Mouse (Mus musculus) forebrain, embryonic 15.5 days (tissue): ENCODE measurements around the gene Dnhd1. TPM values are rescaled to one million over a fixed set of nuclear protein-coding genes. Genes with fewer than 3 reads are reported as not detected.
"Not testable (repeated sequence)": the region's sequence is repeated elsewhere in the genome, so short reads cannot be mapped to it uniquely, and the experiment has no call there.

ENCODE experiments used
- ATAC-seq: fragments of 200-750 bp; cut with Nextera tagmentation; replicated peaks from 2 replicates; pipeline ENCODE4 v1.8.0; 2017; ENCODE audit warnings: mild to moderate bottlenecking, moderate TSS enrichment, moderate library complexity
- H3K27ac ChIP-seq: fragments of 300-500 bp; sonication (generic); replicated peaks from 2 replicates; pipeline ENCODE4 v1.5.1; 2015; ENCODE audit warnings: mild to moderate bottlenecking, inconsistent platforms
- H3K27me3 ChIP-seq: fragments of 300-500 bp; sonication (generic); 2 replicates; pipeline ENCODE4 v1.6.1; 2015; ENCODE audit warnings: inconsistent platforms
- H3K36me3 ChIP-seq: fragments of 300-500 bp; sonication (generic); 2 replicates; pipeline ENCODE4 v1.6.1; 2015; ENCODE audit warnings: mild to moderate bottlenecking, inconsistent platforms
- H3K4me1 ChIP-seq: fragments of 300-500 bp; sonication (generic); 2 replicates; pipeline ENCODE4 v1.6.1; 2015; ENCODE audit warnings: inconsistent platforms
- H3K4me2 ChIP-seq: fragments of 300-500 bp; sonication (generic); replicated peaks from 2 replicates; pipeline ENCODE4 v1.6.1; 2015; ENCODE audit warnings: mild to moderate bottlenecking, inconsistent platforms
- H3K4me3 ChIP-seq: fragments of 300-500 bp; sonication (generic); 2 replicates; pipeline ENCODE4 v1.5.1; 2015; ENCODE audit warnings: mild to moderate bottlenecking, inconsistent platforms
- H3K9ac ChIP-seq: fragments of 300-500 bp; sonication (generic); replicated peaks from 2 replicates; pipeline ENCODE4 v1.6.1; 2015; ENCODE audit warnings: mild to moderate bottlenecking, inconsistent platforms
- H3K9me3 ChIP-seq: fragments of 300-500 bp; sonication (generic); 2 replicates; pipeline ENCODE4 v1.6.1; 2016; ENCODE audit warnings: inconsistent platforms
- WGBS: fragments of 180-500 bp; shearing (Covaris S2); methylation state at CpG from one replicate; pipeline ENCODE4 v1.1.7; 2015; ENCODE audit warnings: mixed read lengths; 5-methylcytosine and 5-hydroxymethylcytosine counted together
- polyA plus RNA-seq: library from polyadenylated mRNA; unstranded; fragments of >200 nt; fragmentation: Nextera tagmentation; extraction: Ambion mirVana; gene quantifications from 2 replicates; pipeline ENCODE4 v1.2.1, GENCODE M21; 2015

The Dnhd1 gene
- polyA plus RNA-seq, 1 experiment from 2014 or later: 0.42 TPM

DNA sequence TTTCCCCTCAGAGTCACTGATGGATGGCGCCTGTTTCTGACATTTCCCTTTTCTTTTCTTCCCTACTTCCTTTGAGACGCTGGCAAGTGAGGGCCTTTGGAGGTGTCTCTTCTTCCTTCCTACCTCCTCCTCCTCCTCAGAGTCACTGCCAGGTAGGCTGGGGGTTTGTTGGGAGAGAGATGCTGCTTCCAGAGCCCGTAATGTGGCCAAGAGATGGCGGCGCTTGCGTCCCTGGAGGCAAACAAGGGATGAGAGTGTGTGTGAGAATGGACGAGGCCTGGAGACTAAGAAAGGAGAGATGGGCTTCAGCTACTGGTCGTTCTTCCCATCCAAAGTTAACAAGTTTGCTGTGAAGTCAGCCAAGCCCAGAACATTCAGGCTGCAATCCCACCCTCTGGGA lies 84.2 kb downstream of the Dnhd1 start:
- Histone ChIP-seq H3K4me3 (no peak overlapping the region), H3K9me3 (no peaks in the 10 kb centered on the region), H3K36me3 (peaks cover 33% of the 10 kb centered on the region), H3K9ac (no peak overlapping the region), H3K4me2 (no peak overlapping the region), H3K27me3 (no peaks in the 10 kb centered on the region), H3K27ac (no peak overlapping the region), H3K4me1 (peaks cover 35% of the 10 kb centered on the region)
- WGBS: 88% methylated on average over 8 of the region's 8 CpGs
- ATAC-seq: no peak

- Histone ChIP-seq H3K36me3 (peaks cover 37% of the 10 kb centered on the region), H3K4me3 (peak overlapping the region; percentile 89), H3K9ac (peak overlapping the region; percentile 88), H3K4me2 (peak overlapping the region; percentile 95), H3K4me1 (peaks cover 35% of the 10 kb centered on the region)
- 45% methylated on average over 4 of the region's 4 CpGs for WGBS
- not testable (repeated sequence) for H3K27me3 ChIP-seq, H3K27ac ChIP-seq, H3K9me3 ChIP-seq, ATAC-seq
Observed at GRCm38 (mm10) chr7:105735464-105735863, 84.8 kb downstream of the Dnhd1 start.

DNA sequence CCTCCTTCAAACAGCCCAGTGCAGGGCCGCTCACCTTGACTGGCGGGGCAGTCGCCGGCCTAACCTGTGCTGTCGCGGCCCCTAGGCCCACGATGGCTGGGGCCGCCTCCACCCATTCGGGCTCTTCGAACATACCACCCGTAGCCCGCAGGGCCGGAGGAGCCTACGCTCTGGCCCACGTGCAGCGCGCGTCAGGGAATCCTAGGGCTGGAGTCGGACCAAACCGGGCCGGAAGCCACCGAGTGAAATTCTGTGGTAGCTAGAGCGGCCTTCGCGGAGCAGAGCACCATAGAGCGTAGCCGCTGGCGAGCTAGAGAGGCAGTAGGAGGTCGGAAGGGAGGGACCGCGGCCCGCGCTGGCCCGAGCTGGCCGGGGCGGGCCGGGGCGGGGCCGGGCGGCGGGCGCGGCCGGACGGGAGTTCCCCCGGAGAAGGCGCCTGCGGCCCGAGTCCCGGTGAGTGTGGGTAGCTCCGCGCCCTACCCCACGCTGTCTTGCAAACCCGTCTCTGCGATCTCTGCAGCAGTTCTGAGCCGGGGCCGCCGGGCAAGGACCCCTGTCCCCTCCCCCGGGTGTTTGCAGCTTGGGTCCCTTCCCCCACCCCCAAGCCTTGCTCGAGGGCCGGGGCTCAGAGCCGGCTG lies 85.8 kb downstream of the Dnhd1 start, which contains the start of gene Ilk:
Ilk (plus strand) TSS at position 329 of the 638 bp plus-strand sequence.
- peak within 1 kb of the TSS; percentile 95 for H3K4me2 ChIP-seq
- H3K27ac ChIP-seq: peak within 1 kb of the TSS; percentile 70
- peaks cover 44% of the 10 kb centered on the region for H3K36me3 ChIP-seq
- peaks cover 35% of the 10 kb centered on the region for H3K4me1 ChIP-seq
- ATAC-seq: peak; percentile 97
- H3K4me3 ChIP-seq: peak within 1 kb of the TSS; percentile 89
- under 1% methylated on average over 48 of the region's 62 CpGs for WGBS
- H3K9ac ChIP-seq: peak within 1 kb of the TSS; percentile 88
- no peaks in the 10 kb centered on the region for H3K9me3 ChIP-seq
- no peaks in the 10 kb centered on the region for H3K27me3 ChIP-seq

GRCm38 (mm10) chr7:105736911-105737521 lies 86.4 kb downstream of the Dnhd1 start, which contains the start of gene Rrp8:
Rrp8 (minus strand) TSS chr7:105737385.
- Histone ChIP-seq H3K4me1 (peaks cover 35% of the 10 kb centered on the region), H3K4me3 (peak within 1 kb of the TSS; percentile 89), H3K36me3 (peaks cover 44% of the 10 kb centered on the region), H3K9ac (peak within 1 kb of the TSS; percentile 88), H3K4me2 (peak within 1 kb of the TSS; percentile 95), H3K9me3 (no peaks in the 10 kb centered on the region), H3K27ac (peak within 1 kb of the TSS; percentile 70), H3K27me3 (no peaks in the 10 kb centered on the region)
- ATAC-seq: no peak; the same call in 1 of the 2 replicates
- under 1% methylated on average over 30 of the region's 30 CpGs for WGBS

- Histone ChIP-seq H3K36me3 (peaks cover 43% of the 10 kb centered on the region), H3K27ac (no peak overlapping the region), H3K4me1 (peaks cover 35% of the 10 kb centered on the region), H3K9me3 (no peaks in the 10 kb centered on the region), H3K27me3 (no peaks in the 10 kb centered on the region), H3K4me2 (peak overlapping the region; percentile 95), H3K9ac (peak overlapping the region; percentile 88), H3K4me3 (peak overlapping the region; percentile 89)
- no peak for ATAC-seq
- 43% methylated on average over 3 of the region's 3 CpGs for WGBS
Observed at GRCm38 (mm10) chr7:105737648-105738047, 87.0 kb downstream of the Dnhd1 start.

DNA sequence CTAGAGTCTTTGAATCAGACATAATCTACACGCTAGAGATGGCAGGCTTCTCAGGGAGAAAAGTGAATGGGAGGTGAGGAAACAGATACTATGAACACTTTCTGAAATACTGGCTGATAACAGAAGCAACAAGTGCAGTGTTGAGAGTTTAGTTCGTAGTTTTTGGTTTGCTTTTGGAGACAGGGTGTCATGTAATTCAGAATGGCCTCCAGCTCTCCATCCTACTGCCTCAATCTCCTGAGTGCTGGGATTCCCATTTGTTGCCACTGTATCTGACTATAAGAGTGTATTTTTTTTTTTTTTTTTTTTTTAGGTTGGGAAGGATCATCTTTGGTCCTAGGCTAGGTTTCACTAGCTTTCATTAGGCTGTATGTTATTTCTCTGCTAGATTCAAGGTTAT lies 87.7 kb downstream of the Dnhd1 start:
- no peaks in the 10 kb centered on the region for H3K9me3 ChIP-seq
- H3K27me3 ChIP-seq: no peaks in the 10 kb centered on the region
- no peak overlapping the region for H3K27ac ChIP-seq
- ATAC-seq: no peak
- H3K4me2 ChIP-seq: no peak overlapping the region
- 82% methylated on average over 2 of the region's 2 CpGs for WGBS
- no peak overlapping the region; the same call in 1 of the 2 replicates for H3K4me3 ChIP-seq
- H3K9ac ChIP-seq: peak overlapping the region; percentile 88; the same call in 1 of the 2 replicates
- H3K4me1 ChIP-seq: peaks cover 41% of the 10 kb centered on the region
- peaks cover 42% of the 10 kb centered on the region for H3K36me3 ChIP-seq

- Histone ChIP-seq H3K4me2 (no peak overlapping the region), H3K4me3 (no peak overlapping the region)
Observed at GRCm38 (mm10) chr7:105738948-105739347, 88.3 kb downstream of the Dnhd1 start.

DNA sequence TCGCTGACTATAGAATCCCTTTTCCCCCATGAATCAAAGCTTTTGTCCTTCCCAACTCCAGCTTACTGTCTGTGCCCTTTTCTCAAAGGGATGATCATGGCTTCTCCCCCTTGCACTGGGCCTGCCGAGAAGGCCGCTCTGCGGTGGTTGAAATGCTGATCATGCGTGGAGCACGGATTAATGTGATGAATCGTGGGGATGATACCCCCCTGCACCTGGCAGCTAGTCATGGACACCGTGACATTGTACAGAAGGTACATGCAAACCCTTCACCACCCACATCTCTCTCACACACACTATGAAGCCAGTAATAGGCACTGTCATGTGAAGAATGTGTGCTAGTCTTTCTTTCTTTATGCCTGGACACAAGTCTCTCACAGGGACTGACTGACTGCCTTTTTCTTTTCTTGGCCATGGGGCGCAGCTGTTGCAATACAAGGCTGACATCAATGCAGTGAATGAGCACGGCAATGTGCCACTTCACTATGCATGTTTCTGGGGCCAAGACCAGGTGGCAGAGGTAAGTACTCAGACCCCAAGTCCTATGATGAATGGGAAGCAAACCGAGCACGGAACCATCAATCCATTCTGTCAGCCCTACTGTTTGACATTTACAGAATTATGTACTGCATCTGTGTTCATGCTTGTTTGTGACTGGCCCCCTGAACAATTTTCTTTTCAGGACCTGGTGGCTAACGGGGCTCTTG lies 89.6 kb downstream of the Dnhd1 start:
- 82% methylated on average over 13 of the region's 13 CpGs for WGBS
- H3K4me2 ChIP-seq: no peak overlapping the region
- no peak overlapping the region for H3K9ac ChIP-seq
- H3K4me1 ChIP-seq: peaks cover 48% of the 10 kb centered on the region
- no peaks in the 10 kb centered on the region for H3K27me3 ChIP-seq
- ATAC-seq: no peak
- H3K36me3 ChIP-seq: peaks cover 31% of the 10 kb centered on the region
- H3K27ac ChIP-seq: no peak overlapping the region
- H3K9me3 ChIP-seq: no peaks in the 10 kb centered on the region
- no peak overlapping the region for H3K4me3 ChIP-seq

More at GRCm38 (mm10) chr7:105738948-105739347, 88.3 kb downstream of the Dnhd1 start:
- H3K27ac ChIP-seq: 0 out of 2 replicates have a peak overlapping the region, but pooled peaks have one; percentile 27
- peaks cover 35% of the 10 kb centered on the region for H3K36me3 ChIP-seq
- no peak for ATAC-seq
- no peaks in the 10 kb centered on the region for H3K9me3 ChIP-seq
- peaks cover 47% of the 10 kb centered on the region for H3K4me1 ChIP-seq
- no peaks in the 10 kb centered on the region for H3K27me3 ChIP-seq
- WGBS: 41% methylated on average over 3 of the region's 3 CpGs
- H3K9ac ChIP-seq: no peak overlapping the region

DNA sequence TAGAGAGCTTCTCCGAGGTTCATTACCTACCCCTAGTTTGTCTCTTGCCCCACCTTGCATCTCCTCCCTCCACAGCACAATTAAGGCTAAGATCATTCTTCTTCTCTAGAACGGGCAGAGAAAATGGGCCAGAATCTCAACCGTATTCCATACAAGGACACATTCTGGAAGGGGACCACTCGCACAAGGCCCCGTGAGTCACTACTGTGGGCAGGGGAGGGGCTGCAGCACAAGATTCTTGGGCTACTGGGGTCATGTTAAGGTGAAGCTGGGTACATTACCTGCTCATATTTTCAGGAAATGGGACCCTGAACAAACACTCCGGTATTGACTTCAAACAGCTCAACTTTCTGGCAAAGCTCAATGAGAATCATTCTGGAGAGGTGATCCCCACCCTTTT lies 90.2 kb downstream of the Dnhd1 start:
- Histone ChIP-seq H3K4me1 (peaks cover 43% of the 10 kb centered on the region), H3K4me3 (no peak overlapping the region), H3K27me3 (no peaks in the 10 kb centered on the region), H3K9ac (no peak overlapping the region), H3K4me2 (no peak overlapping the region), H3K36me3 (peaks cover 31% of the 10 kb centered on the region), H3K9me3 (no peaks in the 10 kb centered on the region), H3K27ac (no peak overlapping the region)
- ATAC-seq: no peak
- WGBS: 82% methylated on average over 6 of the region's 6 CpGs

DNA sequence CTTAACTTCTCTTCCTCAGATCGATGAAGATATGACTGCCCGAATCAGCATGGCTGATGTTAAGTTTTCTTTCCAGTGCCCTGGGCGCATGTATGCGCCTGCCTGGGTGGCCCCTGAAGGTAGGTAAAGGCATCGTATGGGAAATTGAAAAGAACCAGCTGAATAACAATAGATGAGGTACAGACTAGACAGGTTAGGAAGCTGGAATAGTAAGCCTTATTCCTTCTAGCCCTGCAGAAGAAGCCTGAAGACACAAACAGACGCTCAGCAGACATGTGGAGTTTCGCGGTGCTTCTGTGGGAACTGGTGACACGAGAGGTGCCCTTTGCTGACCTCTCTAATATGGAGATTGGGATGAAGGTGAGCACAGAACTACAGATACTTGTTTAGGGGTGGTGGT lies 91.4 kb downstream of the Dnhd1 start:
- no peaks in the 10 kb centered on the region for H3K27me3 ChIP-seq
- H3K4me1 ChIP-seq: peaks cover 38% of the 10 kb centered on the region
- WGBS: 92% methylated on average over 9 of the region's 9 CpGs
- H3K27ac ChIP-seq: no peak overlapping the region
- ATAC-seq: no peak
- H3K9me3 ChIP-seq: no peaks in the 10 kb centered on the region
- no peak overlapping the region for H3K4me3 ChIP-seq
- no peak overlapping the region for H3K9ac ChIP-seq
- peaks cover 41% of the 10 kb centered on the region for H3K36me3 ChIP-seq
- H3K4me2 ChIP-seq: no peak overlapping the region

- not testable (repeated sequence) for H3K9me3 ChIP-seq, H3K4me3 ChIP-seq, H3K27ac ChIP-seq, H3K9ac ChIP-seq, H3K27me3 ChIP-seq, ATAC-seq
- H3K36me3 ChIP-seq: peaks cover 47% of the 10 kb centered on the region
- peak overlapping the region; percentile 93; the same call in 1 of the 2 replicates for H3K4me2 ChIP-seq
- peaks cover 31% of the 10 kb centered on the region for H3K4me1 ChIP-seq
- WGBS: 86% methylated on average over 7 of the region's 7 CpGs
Observed at GRCm38 (mm10) chr7:105742539-105743215, 92.0 kb downstream of the Dnhd1 start.
